Mouse (Mus musculus): Measurements from ENCODE around the gene Alk. TPM values are rescaled to one million over a fixed set of nuclear protein-coding genes. Genes with fewer than 3 reads are reported as not detected.
A peak's percentile ranks its signal among the peaks of the same experiment; 100 is the strongest.

The Alk gene
- total and polyA plus RNA-seq, 3 experiments, result 0.05 TPM; not detected in 2

DNA sequence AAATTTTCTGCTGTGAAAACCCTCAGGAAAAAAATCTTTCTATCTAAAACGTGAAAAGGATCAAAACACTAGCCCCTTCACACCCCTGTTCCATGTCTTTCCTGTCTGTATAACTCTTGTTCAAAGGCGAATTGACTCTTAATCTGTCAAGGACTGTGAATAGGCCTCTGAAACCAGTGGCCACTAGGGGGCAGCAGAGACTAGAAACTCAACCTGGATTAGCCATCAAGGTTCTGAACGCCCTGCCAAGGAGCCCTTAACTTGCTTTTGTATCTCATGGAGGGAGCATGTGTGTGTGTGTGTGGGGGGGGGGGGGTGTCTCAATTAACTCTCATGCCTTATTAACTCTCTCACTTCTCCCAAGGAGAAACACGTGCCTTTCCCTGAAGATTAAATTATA is 1.8 kb upstream of the Alk start:
- H3K27me3 ChIP-seq (ENCODE audit: insufficient read depth, low read length), result no peaks in the 10 kb centered on the region; the same call in 1 of the 2 replicates
- no peak overlapping the region for H3K4me3 ChIP-seq (ENCODE audit: low read depth, low read length)
- peaks cover 63% of the 10 kb centered on the region for H3K9me3 ChIP-seq (replicated peaks)
- TF ChIP-seq GATA1 (IDR thresholded peaks at IDR 0.05; ENCODE audit: borderline replicate concordance, low read length) (no peak), TAL1 (conservative IDR thresholded peaks at IDR 0.05; ENCODE audit: low read depth, low read length) (no peak), POLR2AphosphoS5 (IDR thresholded peaks at IDR 0.05; ENCODE audit: insufficient replicate concordance, low read depth, low read length) (no peak), CTCF (IDR thresholded peaks at IDR 0.05; ENCODE audit: low read depth, low read length) (no peak), GATA2 (IDR thresholded peaks at IDR 0.05; ENCODE audit: borderline replicate concordance, low read depth, low read length) (no peak)
- no peaks in the 10 kb centered on the region for H3K4me1 ChIP-seq (ENCODE audit: insufficient read depth, low read depth, low read length)
- ATAC-seq (ENCODE audit: extremely low read depth, insufficient number of reproducible peaks, low FRiP score, poor library complexity, severe bottlenecking) (no peak), DNase-seq (ENCODE audit: low spot score) (no peak)
- no peaks in the 10 kb centered on the region for H3K36me3 ChIP-seq (replicated peaks)

DNA sequence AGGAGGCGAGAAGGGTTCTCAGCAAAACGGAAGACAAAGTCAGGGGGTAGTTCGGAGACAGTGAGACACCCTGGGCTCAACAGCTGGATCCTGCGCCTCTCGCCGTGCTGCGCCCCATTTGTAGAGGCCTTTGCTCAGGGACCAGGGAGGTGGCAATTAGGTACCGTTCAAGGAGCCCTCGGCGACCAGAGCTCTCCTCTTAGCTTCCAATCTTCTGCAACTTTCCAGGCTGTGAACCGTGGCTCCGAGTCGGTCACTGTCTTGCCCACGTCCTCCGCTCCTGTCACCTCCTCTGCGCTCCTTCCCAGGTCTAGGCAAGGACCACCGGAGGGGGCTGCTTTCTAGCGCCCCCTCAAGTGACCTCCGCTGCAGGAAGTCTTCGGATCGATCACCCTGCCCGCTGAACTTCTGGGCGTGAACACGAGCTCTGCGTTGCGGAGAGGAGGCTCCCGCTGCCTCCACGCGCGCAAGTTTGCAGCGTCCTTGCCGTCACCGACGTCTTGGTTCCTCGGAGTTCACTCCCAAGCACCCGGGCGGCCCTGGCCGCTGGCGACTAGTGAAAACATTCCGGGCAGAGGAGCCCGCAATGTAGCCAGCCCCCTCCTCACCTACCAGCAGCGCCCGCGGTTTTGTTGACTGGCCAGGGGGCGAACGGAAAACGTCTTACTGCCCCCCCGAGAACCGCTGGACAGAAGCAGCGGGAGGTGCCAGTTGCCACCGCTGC is 379 bp downstream of the Alk start:
- no peaks in the 10 kb centered on the region; the same call in 1 of the 2 replicates for H3K27me3 ChIP-seq (ENCODE audit: insufficient read depth, low read length)
- H3K4me3 ChIP-seq (ENCODE audit: low read depth, low read length), result peak overlapping the region; percentile 16; the same call in 1 of the 2 replicates
- TF ChIP-seq GATA2 (IDR thresholded peaks at IDR 0.05; ENCODE audit: borderline replicate concordance, low read depth, low read length) (no peak), GATA1 (IDR thresholded peaks at IDR 0.05; ENCODE audit: borderline replicate concordance, low read length) (no peak), POLR2AphosphoS5 (IDR thresholded peaks at IDR 0.05; ENCODE audit: insufficient replicate concordance, low read depth, low read length) (no peak), CTCF (IDR thresholded peaks at IDR 0.05; ENCODE audit: low read depth, low read length) (no peak), TAL1 (conservative IDR thresholded peaks at IDR 0.05; ENCODE audit: low read depth, low read length) (no peak)
- H3K36me3 ChIP-seq (replicated peaks), result no peaks in the 10 kb centered on the region
- ATAC-seq (ENCODE audit: extremely low read depth, insufficient number of reproducible peaks, low FRiP score, poor library complexity, severe bottlenecking), result no peak
- peaks cover 60% of the 10 kb centered on the region for H3K9me3 ChIP-seq (replicated peaks)
- no peaks in the 10 kb centered on the region for H3K4me1 ChIP-seq (ENCODE audit: insufficient read depth, low read depth, low read length)
- DNase-seq (ENCODE audit: low spot score), result no peak

DNA sequence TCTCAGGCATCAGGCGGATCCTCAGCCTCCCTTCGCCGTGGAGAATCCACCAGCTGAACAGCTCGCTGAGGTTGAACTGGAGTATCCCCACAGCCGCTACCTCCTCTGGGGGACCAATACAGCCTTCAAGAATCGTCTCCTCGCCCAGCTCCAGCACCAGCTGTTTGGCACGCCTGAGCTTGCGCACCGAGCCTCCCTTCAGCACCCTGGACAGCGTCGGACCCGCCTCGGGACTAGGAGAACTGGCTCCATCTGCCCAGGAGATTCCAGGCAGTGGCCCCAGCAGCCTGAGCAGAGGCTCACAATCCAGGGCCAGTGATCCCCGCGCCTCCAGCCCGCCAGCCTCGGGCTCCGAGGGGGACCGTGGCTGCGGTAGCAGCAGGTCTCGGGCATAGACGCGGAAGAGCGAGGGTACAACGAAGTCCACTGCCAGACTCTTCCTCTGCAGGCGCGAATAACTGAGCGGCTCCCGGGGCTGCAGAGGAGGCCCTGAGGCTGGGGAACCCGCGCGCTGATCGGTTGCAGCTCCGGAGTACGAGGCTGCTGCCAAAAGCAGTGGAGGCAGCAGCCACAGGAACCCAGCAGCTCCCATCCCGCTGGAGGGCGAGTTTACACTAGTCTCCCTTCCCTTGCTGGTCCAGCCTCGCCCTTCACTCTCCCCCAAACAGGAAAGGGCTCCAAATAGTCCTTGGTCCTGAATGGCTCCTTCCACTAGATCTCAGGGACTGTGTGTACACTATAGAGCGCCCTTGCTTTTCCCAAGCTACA is 1.1 kb downstream of the Alk start:
- Histone ChIP-seq H3K27me3 (ENCODE audit: insufficient read depth, low read length) (no peaks in the 10 kb centered on the region; the same call in 1 of the 2 replicates), H3K36me3 (replicated peaks) (no peaks in the 10 kb centered on the region), H3K4me3 (ENCODE audit: low read depth, low read length) (no peak overlapping the region), H3K9me3 (replicated peaks) (peaks cover 63% of the 10 kb centered on the region), H3K4me1 (ENCODE audit: insufficient read depth, low read depth, low read length) (no peaks in the 10 kb centered on the region)
- DNase-seq (ENCODE audit: low spot score) (no peak), ATAC-seq (ENCODE audit: extremely low read depth, insufficient number of reproducible peaks, low FRiP score, poor library complexity, severe bottlenecking) (no peak)
- TF ChIP-seq TAL1 (conservative IDR thresholded peaks at IDR 0.05; ENCODE audit: low read depth, low read length), result no peak
- TF ChIP-seq GATA2 (IDR thresholded peaks at IDR 0.05; ENCODE audit: borderline replicate concordance, low read depth, low read length), result no peak
- no peak for TF ChIP-seq POLR2AphosphoS5 (IDR thresholded peaks at IDR 0.05; ENCODE audit: insufficient replicate concordance, low read depth, low read length)
- no peak for TF ChIP-seq GATA1 (IDR thresholded peaks at IDR 0.05; ENCODE audit: borderline replicate concordance, low read length)
- no peak for TF ChIP-seq CTCF (IDR thresholded peaks at IDR 0.05; ENCODE audit: low read depth, low read length)

- peaks cover 63% of the 10 kb centered on the region for H3K9me3 ChIP-seq (replicated peaks)
- ATAC-seq (ENCODE audit: extremely low read depth, insufficient number of reproducible peaks, low FRiP score, poor library complexity, severe bottlenecking), result no peak
- no peak overlapping the region for H3K4me3 ChIP-seq (ENCODE audit: low read depth, low read length)
- no peaks in the 10 kb centered on the region; the same call in 1 of the 2 replicates for H3K27me3 ChIP-seq (ENCODE audit: insufficient read depth, low read length)
- no peak for DNase-seq (ENCODE audit: low spot score)
- H3K36me3 ChIP-seq (replicated peaks), result no peaks in the 10 kb centered on the region
- TF ChIP-seq GATA1 (IDR thresholded peaks at IDR 0.05; ENCODE audit: borderline replicate concordance, low read length) (no peak), TAL1 (conservative IDR thresholded peaks at IDR 0.05; ENCODE audit: low read depth, low read length) (no peak), POLR2AphosphoS5 (IDR thresholded peaks at IDR 0.05; ENCODE audit: insufficient replicate concordance, low read depth, low read length) (no peak), GATA2 (IDR thresholded peaks at IDR 0.05; ENCODE audit: borderline replicate concordance, low read depth, low read length) (no peak), CTCF (IDR thresholded peaks at IDR 0.05; ENCODE audit: low read depth, low read length) (no peak)
- no peaks in the 10 kb centered on the region for H3K4me1 ChIP-seq (ENCODE audit: insufficient read depth, low read depth, low read length)
Observed at GRCm38 (mm10) chr17:72600806-72601205, 3.6 kb downstream of the Alk start.

DNA sequence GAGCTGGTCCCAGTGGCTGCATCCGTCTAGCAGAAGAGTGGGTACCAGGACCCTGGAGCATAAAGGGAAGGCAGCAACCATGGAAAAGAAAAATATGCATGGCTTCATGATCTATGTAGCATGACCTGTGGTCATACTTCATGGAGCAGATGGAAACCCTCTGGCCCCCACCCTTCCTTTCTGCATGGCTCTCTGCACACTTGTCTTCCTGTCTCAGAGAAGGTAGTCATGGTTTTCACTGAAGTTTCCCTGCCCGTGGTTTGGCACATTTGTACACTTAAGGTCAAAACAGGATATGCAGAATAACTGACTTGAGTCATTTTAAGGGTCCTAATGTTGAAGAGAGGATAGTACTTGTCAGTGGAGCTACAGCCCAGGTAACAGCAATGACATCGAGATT is 16.8 kb downstream of the Alk start:
- no peak for TF ChIP-seq POLR2AphosphoS5 (IDR thresholded peaks at IDR 0.05; ENCODE audit: insufficient replicate concordance, low read depth, low read length)
- ATAC-seq (ENCODE audit: extremely low read depth, insufficient number of reproducible peaks, low FRiP score, poor library complexity, severe bottlenecking), result no peak
- DNase-seq (ENCODE audit: low spot score), result no peak
- Histone ChIP-seq H3K4me3 (ENCODE audit: low read depth, low read length) (no peak overlapping the region), H3K4me1 (ENCODE audit: insufficient read depth, low read depth, low read length) (no peaks in the 10 kb centered on the region), H3K36me3 (replicated peaks) (no peaks in the 10 kb centered on the region), H3K27me3 (ENCODE audit: insufficient read depth, low read length) (no peaks in the 10 kb centered on the region), H3K9me3 (replicated peaks) (peaks cover 27% of the 10 kb centered on the region)

DNA sequence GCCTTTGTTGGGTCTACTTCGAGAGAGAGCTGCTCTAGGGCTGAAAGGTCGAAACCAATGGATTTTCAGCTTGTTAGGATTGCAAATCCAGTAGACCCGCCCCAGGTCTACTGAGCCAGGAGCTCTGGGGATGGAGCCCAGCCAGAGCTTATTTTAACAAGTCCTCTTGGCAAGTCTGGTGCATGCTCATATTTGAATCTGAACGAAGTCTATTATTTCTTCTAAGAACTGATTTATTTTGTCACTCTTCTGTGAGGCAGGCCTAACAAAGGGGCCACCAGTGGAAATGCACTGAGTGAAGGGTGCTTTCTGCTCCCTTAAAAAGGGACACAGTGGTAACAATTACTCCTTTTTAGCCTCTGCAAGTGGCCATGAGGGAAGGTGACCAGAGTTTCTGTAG is 24.3 kb downstream of the Alk start:
- no peaks in the 10 kb centered on the region for H3K4me1 ChIP-seq (ENCODE audit: insufficient read depth, low read depth, low read length)
- no peak for DNase-seq (ENCODE audit: low spot score)
- peaks cover 38% of the 10 kb centered on the region for H3K9me3 ChIP-seq (replicated peaks)
- ATAC-seq (ENCODE audit: extremely low read depth, insufficient number of reproducible peaks, low FRiP score, poor library complexity, severe bottlenecking), result no peak
- no peak overlapping the region for H3K4me3 ChIP-seq (ENCODE audit: low read depth, low read length)
- no peaks in the 10 kb centered on the region for H3K27me3 ChIP-seq (ENCODE audit: insufficient read depth, low read length)
- no peaks in the 10 kb centered on the region for H3K36me3 ChIP-seq (replicated peaks)
- no peak for TF ChIP-seq CTCF (IDR thresholded peaks at IDR 0.05; ENCODE audit: low read depth, low read length)
- no peak for TF ChIP-seq GATA1 (IDR thresholded peaks at IDR 0.05; ENCODE audit: borderline replicate concordance, low read length)
- TF ChIP-seq POLR2AphosphoS5 (IDR thresholded peaks at IDR 0.05; ENCODE audit: insufficient replicate concordance, low read depth, low read length), result no peak
- no peak for TF ChIP-seq TAL1 (conservative IDR thresholded peaks at IDR 0.05; ENCODE audit: low read depth, low read length)
- TF ChIP-seq GATA2 (IDR thresholded peaks at IDR 0.05; ENCODE audit: borderline replicate concordance, low read depth, low read length), result no peak

All from G1E (cell line).